ENCODE assay signal across 8 mouse cellular contexts in the genomic region with DNA sequence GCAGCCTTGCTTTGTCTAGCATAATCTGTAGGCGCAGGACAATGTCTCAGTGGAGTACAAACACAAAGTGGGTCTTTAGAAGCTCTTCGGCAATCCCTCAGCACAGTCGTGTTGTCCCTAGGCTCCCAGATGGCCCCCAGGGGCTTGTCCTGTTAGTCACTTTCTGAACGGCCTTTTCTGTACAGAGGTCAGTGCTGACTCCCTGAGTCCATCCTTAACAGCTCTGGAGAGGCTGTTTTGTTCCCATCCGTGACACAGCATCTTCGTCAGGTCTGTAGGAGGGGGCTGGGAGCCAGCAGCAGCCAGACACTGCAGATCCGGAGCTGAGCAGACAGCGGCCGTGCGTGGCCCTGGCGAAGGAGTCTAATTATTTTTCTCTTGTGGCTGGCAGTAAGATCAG. TPM values are rescaled to one million over a fixed set of nuclear protein-coding genes. Genes with fewer than 3 reads are reported as not detected.
DNase-seq lines count a peak whose midpoint lies in the region; ATAC-seq and TF ChIP-seq lines count a peak whose summit lies in the region.

No protein-coding gene starts in this region.

- H3K27ac ChIP-seq in kidney, postnatal 0 days, result 0 out of 2 replicates have a peak overlapping the region, but pooled peaks have one; percentile 34
- H3K27ac ChIP-seq in kidney, embryonic 14.5 days (ENCODE audit: low read depth, low read length), result no peak overlapping the region
- no peak overlapping the region for H3K27ac ChIP-seq in forebrain, embryonic 16.5 days (ENCODE audit: low read length)
- peak overlapping the region; percentile 74 for H3K27ac ChIP-seq in limb, embryonic 10.5 days
- peak overlapping the region; percentile 37 for H3K27ac ChIP-seq in small intestine, adult 2 months (ENCODE audit: insufficient read depth, low read depth, low read length)

- 33% methylated on average over 11 of the region's 11 CpGs for WGBS in kidney, postnatal 0 days
- WGBS in kidney, embryonic 14.5 days, result 24% methylated on average over 11 of the region's 11 CpGs
- WGBS in forebrain, embryonic 16.5 days, result 6% methylated on average over 11 of the region's 11 CpGs
- 23% methylated on average over 11 of the region's 11 CpGs for WGBS in limb, embryonic 10.5 days
- 84% methylated on average over 11 of the region's 11 CpGs for WGBS in small intestine, adult 2 months

- H3K9ac ChIP-seq in kidney, postnatal 0 days (ENCODE audit: low read depth, low read length), result no peak overlapping the region
- H3K9ac ChIP-seq in kidney, embryonic 14.5 days (ENCODE audit: low read depth, low read length), result no peak overlapping the region
- peak overlapping the region; percentile 47 for H3K9ac ChIP-seq in forebrain, embryonic 16.5 days (replicated peaks; ENCODE audit: low read depth, low read length)

- peak; percentile 42 for DNase-seq in kidney, postnatal 0 days (ENCODE audit: low spot score)
- DNase-seq in brain, adult 2 months (ENCODE audit: low read depth, low spot score), result peak; percentile 74
- DNase-seq in limb, embryonic 10.5 days (ENCODE audit: low spot score), result no peak
- DNase-seq in thymus, postnatal 10 days (ENCODE audit: low spot score in 2 of 2), result no peak
- DNase-seq in left cerebral cortex, adult 9 months (ENCODE audit: low spot score in 2 of 2), result no peak

- H3K9me3 ChIP-seq in kidney, postnatal 0 days (replicated peaks; ENCODE audit: low read length), result no peaks in the 10 kb centered on the region
- no peaks in the 10 kb centered on the region for H3K9me3 ChIP-seq in kidney, embryonic 14.5 days (ENCODE audit: control insufficient read depth, low read length)
- no peaks in the 10 kb centered on the region for H3K9me3 ChIP-seq in forebrain, embryonic 16.5 days (ENCODE audit: control insufficient read depth, low read length)
- H3K9me3 ChIP-seq in limb, embryonic 10.5 days (replicated peaks), result no peaks in the 10 kb centered on the region

- TF ChIP-seq POLR2A in small intestine, adult 2 months (IDR thresholded peaks at IDR 0.05; ENCODE audit: low read depth, low read length), result no peak

- no peaks in the 10 kb centered on the region for H3K27me3 ChIP-seq in kidney, postnatal 0 days (ENCODE audit: insufficient read depth, low read length)
- H3K27me3 ChIP-seq in kidney, embryonic 14.5 days (ENCODE audit: control insufficient read depth, insufficient read depth, low read length), result no peaks in the 10 kb centered on the region
- H3K27me3 ChIP-seq in forebrain, embryonic 16.5 days (replicated peaks; ENCODE audit: control insufficient read depth, insufficient read depth, low read length), result no peaks in the 10 kb centered on the region
- no peaks in the 10 kb centered on the region for H3K27me3 ChIP-seq in limb, embryonic 10.5 days (ENCODE audit: low read depth, poor library complexity, severe bottlenecking)
- no peaks in the 10 kb centered on the region for H3K27me3 ChIP-seq in small intestine, adult 2 months (ENCODE audit: control insufficient read depth, insufficient read depth, low read length)

- H3K36me3 ChIP-seq in kidney, postnatal 0 days (ENCODE audit: insufficient read depth, low read length), result no peaks in the 10 kb centered on the region
- H3K36me3 ChIP-seq in kidney, embryonic 14.5 days (ENCODE audit: control insufficient read depth, insufficient read depth, low read length), result no peaks in the 10 kb centered on the region
- H3K36me3 ChIP-seq in forebrain, embryonic 16.5 days (ENCODE audit: control insufficient read depth, insufficient read depth), result no peaks in the 10 kb centered on the region
- peaks cover 4% of the 10 kb centered on the region; the same call in 1 of the 2 replicates for H3K36me3 ChIP-seq in limb, embryonic 10.5 days
- H3K36me3 ChIP-seq in small intestine, adult 2 months (ENCODE audit: control insufficient read depth, insufficient read depth, low read length), result no peaks in the 10 kb centered on the region

- no peak; the same call in 1 of the 2 replicates for ATAC-seq in kidney, postnatal 0 days (replicated peaks; ENCODE audit: low FRiP score, low read depth)
- ATAC-seq in kidney, embryonic 14.5 days (ENCODE audit: low FRiP score, low TSS enrichment), result no peak
- peak; percentile 52 for ATAC-seq in forebrain, embryonic 16.5 days

- H3K4me3 ChIP-seq in kidney, postnatal 0 days (replicated peaks; ENCODE audit: low read depth, low read length), result no peak overlapping the region
- H3K4me3 ChIP-seq in kidney, embryonic 14.5 days (ENCODE audit: low read length), result no peak overlapping the region
- H3K4me3 ChIP-seq in forebrain, embryonic 16.5 days (replicated peaks; ENCODE audit: low read length), result no peak overlapping the region
- H3K4me3 ChIP-seq in limb, embryonic 10.5 days, result peak overlapping the region; percentile 31
- H3K4me3 ChIP-seq in small intestine, adult 2 months (ENCODE audit: low read depth, low read length), result no peak overlapping the region

- H3K4me1 ChIP-seq in kidney, postnatal 0 days (replicated peaks; ENCODE audit: insufficient read depth, low read length), result peaks cover 28% of the 10 kb centered on the region
- H3K4me1 ChIP-seq in kidney, embryonic 14.5 days (ENCODE audit: control insufficient read depth, insufficient read depth, low read length), result peaks cover 37% of the 10 kb centered on the region
- H3K4me1 ChIP-seq in forebrain, embryonic 16.5 days (replicated peaks; ENCODE audit: control insufficient read depth, insufficient read depth, low read length), result peaks cover 38% of the 10 kb centered on the region
- peaks cover 73% of the 10 kb centered on the region for H3K4me1 ChIP-seq in limb, embryonic 10.5 days
- peaks cover 44% of the 10 kb centered on the region for H3K4me1 ChIP-seq in small intestine, adult 2 months (ENCODE audit: control insufficient read depth, insufficient read depth, insufficient read length, low read length)

- TF ChIP-seq CTCF in kidney, postnatal 0 days (IDR thresholded peaks at IDR 0.05; ENCODE audit: low read depth), result no peak
- no peak for TF ChIP-seq CTCF in small intestine, adult 2 months (IDR thresholded peaks at IDR 0.05; ENCODE audit: extremely low read depth, insufficient read length, insufficient replicate concordance, low read depth, low read length)

- peak overlapping the region; percentile 19; the same call in 1 of the 2 replicates for H3K4me2 ChIP-seq in kidney, postnatal 0 days (ENCODE audit: low read length)
- H3K4me2 ChIP-seq in kidney, embryonic 14.5 days (replicated peaks; ENCODE audit: low read depth, low read length), result no peak overlapping the region
- H3K4me2 ChIP-seq in forebrain, embryonic 16.5 days (ENCODE audit: low read length), result peak overlapping the region; percentile 36

RNA-seq across cellular contexts. Expression of gene Bag3, which starts 7.6 kb away (rescaled TPM):
- polyA plus RNA-seq in kidney, postnatal 0 days (2015; fragmentation: Nextera tagmentation; extraction: Ambion mirVana), result 15.0 and 15.1 TPM in 2 replicates
- polyA plus RNA-seq in kidney, embryonic 14.5 days (2014; fragmentation: Nextera tagmentation; extraction: Ambion mirVana), result 10.4 and 11.5 TPM in 2 replicates
- 1.5 and 1.8 TPM in 2 replicates for polyA plus RNA-seq in forebrain, embryonic 16.5 days (2015; fragmentation: Nextera tagmentation; extraction: Ambion mirVana)
- polyA plus RNA-seq in limb, embryonic 10.5 days (2016; fragmentation: Nextera tagmentation; extraction: Ambion mirVana), result 9.3 TPM in 2 replicates
- polyA plus RNA-seq in small intestine, adult 2 months (2012; rRNA removed), result 25.0 and 32.8 TPM in 2 replicates

Comparison
In these comparisons a context has a peak if more than half of its experiments do, and no peak if none do; other contexts are left out.
1. H3K27ac ChIP-seq: peak in kidney, postnatal 0 days (single experiment), limb, embryonic 10.5 days (single experiment) and small intestine, adult 2 months (single experiment); none in kidney, embryonic 14.5 days (single experiment) and forebrain, embryonic 16.5 days (single experiment).
2. DNase-seq: peak in kidney, postnatal 0 days (single experiment) and brain, adult 2 months (single experiment); none in limb, embryonic 10.5 days (single experiment), thymus, postnatal 10 days (0 of 2) and left cerebral cortex, adult 9 months (0 of 2).